Mouse (Mus musculus): ENCODE data around the gene Golim4. TPM values are rescaled to one million over a fixed set of nuclear protein-coding genes. Genes with fewer than 3 reads are reported as not detected.
A peak's percentile ranks its signal among the peaks of the same experiment; 100 is the strongest.
"Not testable (repeated sequence)": the region's sequence is repeated elsewhere in the genome, so short reads cannot be mapped to it uniquely, and the experiment has no call there.

The Golim4 gene
- 2.3 and 2.9 TPM in 2 replicates for polyA plus RNA-seq (2012)

DNA sequence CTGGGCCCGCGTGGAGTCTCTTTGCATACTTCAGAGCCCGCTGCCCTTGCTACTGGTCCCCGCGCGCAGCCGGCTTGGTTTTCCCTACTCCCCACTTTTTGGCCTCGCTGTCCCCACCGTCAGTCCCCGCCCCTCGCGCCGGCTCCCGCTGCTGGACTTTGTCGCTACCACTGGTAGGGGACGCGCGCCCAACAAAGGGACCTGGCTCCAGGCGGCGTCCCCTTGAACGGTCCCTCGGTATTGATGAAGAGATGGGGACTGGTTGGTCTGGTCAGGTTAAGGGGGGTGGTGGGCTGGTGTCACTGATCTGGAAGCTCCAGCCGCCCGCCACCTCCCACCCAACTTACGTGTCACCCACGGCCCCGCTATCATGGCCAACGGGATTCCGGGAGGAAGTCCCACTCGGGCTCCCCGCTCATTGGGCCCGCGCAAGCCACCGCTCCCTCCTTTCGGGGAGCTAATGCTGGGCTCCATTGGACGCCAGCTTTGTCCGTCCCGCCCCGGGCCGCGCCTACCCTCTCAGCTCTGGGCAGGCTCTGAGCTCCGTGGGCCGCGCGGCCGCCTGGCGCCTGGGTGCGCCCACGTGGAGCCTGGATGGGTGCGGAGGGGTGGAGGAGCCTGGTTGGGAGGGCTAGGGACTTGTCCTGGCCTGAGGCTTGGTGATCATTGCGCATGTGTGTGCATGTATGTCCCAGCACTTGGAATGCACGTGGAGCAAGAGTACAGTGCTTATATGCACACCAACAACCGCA lies at the start of gene Golim4:
Gene Golim4, minus strand, starts transcription at position 399 of the 752 bp plus-strand sequence.
- H3K4me3 ChIP-seq (replicated peaks) = peak within 1 kb of the TSS; percentile 97
- H3K4me1 ChIP-seq (ENCODE audit: control insufficient read depth) = peaks cover 69% of the 10 kb centered on the region
- no peak for TF ChIP-seq TAL1 (IDR thresholded peaks at IDR 0.05; ENCODE audit: low read length)
- TF ChIP-seq GATA1 (IDR thresholded peaks at IDR 0.05; ENCODE audit: low read length) = no peak
- H3K27me3 ChIP-seq (ENCODE audit: control insufficient read depth) = no peaks in the 10 kb centered on the region
- H3K36me3 ChIP-seq (ENCODE audit: control insufficient read depth) = peaks cover 18% of the 10 kb centered on the region
- no peaks in the 10 kb centered on the region for H3K9me3 ChIP-seq (ENCODE audit: control insufficient read depth, low read length)

- Histone ChIP-seq H3K4me1 (ENCODE audit: control insufficient read depth) (no peaks in the 10 kb centered on the region), H3K9me3 (ENCODE audit: control insufficient read depth, low read length) (no peaks in the 10 kb centered on the region), H3K27me3 (ENCODE audit: control insufficient read depth) (no peaks in the 10 kb centered on the region), H3K36me3 (ENCODE audit: control insufficient read depth) (no peaks in the 10 kb centered on the region), H3K4me3 (replicated peaks) (no peak overlapping the region)
- TF ChIP-seq GATA1 (IDR thresholded peaks at IDR 0.05; ENCODE audit: low read length) (no peak), TAL1 (IDR thresholded peaks at IDR 0.05; ENCODE audit: low read length) (no peak)
Measured at GRCm38 (mm10) chr3:76005621-76006020, 48.9 kb upstream of the Golim4 start.

- Histone ChIP-seq H3K9me3 (ENCODE audit: control insufficient read depth, low read length) (no peaks in the 10 kb centered on the region), H3K36me3 (ENCODE audit: control insufficient read depth) (no peaks in the 10 kb centered on the region), H3K27me3 (ENCODE audit: control insufficient read depth) (no peaks in the 10 kb centered on the region), H3K4me3 (replicated peaks) (no peak overlapping the region), H3K4me1 (ENCODE audit: control insufficient read depth) (no peaks in the 10 kb centered on the region)
- TF ChIP-seq GATA1 (IDR thresholded peaks at IDR 0.05; ENCODE audit: low read length) = no peak
- TF ChIP-seq TAL1 (IDR thresholded peaks at IDR 0.05; ENCODE audit: low read length) = no peak
Measured at GRCm38 (mm10) chr3:76001156-76001555, 44.4 kb upstream of the Golim4 start.

DNA sequence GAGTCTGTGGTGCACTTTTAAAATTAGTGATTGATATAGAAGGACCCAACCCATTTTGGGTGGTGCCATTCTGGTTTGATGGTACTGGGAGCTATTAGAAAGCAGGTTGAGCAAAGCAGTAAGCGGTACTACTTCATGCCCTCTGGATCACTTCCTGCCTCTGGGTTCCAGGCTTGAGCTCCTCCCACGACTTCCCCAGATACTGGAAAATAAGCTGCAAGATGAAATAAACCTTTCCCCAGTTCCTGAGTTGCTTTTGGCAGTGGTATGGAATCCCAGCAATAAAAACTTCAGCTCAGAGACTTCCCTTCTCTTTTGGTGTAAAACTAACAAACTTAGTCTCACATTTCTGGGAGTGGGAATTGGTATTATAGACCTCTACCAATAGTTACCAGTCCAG lies 43.7 kb upstream of the Golim4 start:
- H3K27me3 ChIP-seq (ENCODE audit: control insufficient read depth) = no peaks in the 10 kb centered on the region
- no peak for TF ChIP-seq TAL1 (IDR thresholded peaks at IDR 0.05; ENCODE audit: low read length)
- H3K4me1 ChIP-seq (ENCODE audit: control insufficient read depth) = no peaks in the 10 kb centered on the region
- no peaks in the 10 kb centered on the region for H3K36me3 ChIP-seq (ENCODE audit: control insufficient read depth)
- no peaks in the 10 kb centered on the region for H3K9me3 ChIP-seq (ENCODE audit: control insufficient read depth, low read length)
- no peak overlapping the region for H3K4me3 ChIP-seq (replicated peaks)

- not testable (repeated sequence) for H3K9me3 ChIP-seq (ENCODE audit: control insufficient read depth, low read length); H3K27me3 ChIP-seq (ENCODE audit: control insufficient read depth); H3K4me1 ChIP-seq (ENCODE audit: control insufficient read depth); H3K4me3 ChIP-seq (replicated peaks); H3K36me3 ChIP-seq (ENCODE audit: control insufficient read depth)
Measured at GRCm38 (mm10) chr3:75981031-75981750, 24.4 kb upstream of the Golim4 start.

GRCm38 (mm10) chr3:75962784-75963772 lies 6.3 kb upstream of the Golim4 start:
- peaks cover 45% of the 10 kb centered on the region for H3K4me1 ChIP-seq (ENCODE audit: control insufficient read depth)
- not testable (repeated sequence) for H3K9me3 ChIP-seq (ENCODE audit: control insufficient read depth, low read length); H3K27me3 ChIP-seq (ENCODE audit: control insufficient read depth); H3K36me3 ChIP-seq (ENCODE audit: control insufficient read depth); H3K4me3 ChIP-seq (replicated peaks)

DNA sequence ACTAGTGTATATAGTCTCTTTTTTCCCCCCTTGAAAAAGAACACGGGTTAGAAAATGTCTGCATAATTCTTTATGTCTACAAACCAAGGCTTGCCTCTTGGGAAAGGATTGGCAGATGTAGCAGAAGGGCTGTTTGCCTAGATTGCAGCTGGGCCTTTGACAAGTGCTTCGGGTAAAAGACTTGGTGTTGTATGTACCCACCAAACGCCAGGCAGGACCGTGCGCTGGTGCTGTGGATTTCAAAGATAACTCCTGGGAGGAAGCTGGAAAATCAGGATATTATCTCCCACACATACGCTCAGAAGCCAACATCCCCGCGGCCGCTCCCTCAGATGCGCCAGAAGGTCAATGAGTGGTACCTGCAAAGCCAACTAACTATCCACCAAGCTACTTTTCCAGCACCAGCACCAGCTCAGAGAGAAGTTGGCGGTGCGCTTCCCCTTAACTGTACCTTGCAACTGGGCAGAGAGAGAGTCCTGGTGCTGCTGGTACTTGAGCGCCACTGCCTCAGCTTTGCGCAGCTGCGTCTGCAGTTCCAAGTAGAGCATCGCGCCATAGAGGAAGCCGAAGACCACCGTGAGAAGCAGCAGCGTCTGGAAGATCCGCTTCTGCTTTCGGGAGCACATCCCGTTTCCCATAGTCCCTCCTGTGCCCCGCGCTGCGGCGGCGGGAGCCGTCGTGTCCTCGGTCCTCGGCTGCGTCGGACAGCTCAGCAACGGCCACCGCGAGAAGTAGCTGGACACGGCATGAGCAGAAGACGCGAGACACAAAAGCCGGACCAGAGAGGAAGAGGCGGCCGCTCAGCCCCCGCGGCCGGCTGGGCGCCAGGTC lies 873 bp downstream of the Golim4 start:
- no peak for TF ChIP-seq GATA1 (IDR thresholded peaks at IDR 0.05; ENCODE audit: low read length)
- no peak for TF ChIP-seq TAL1 (IDR thresholded peaks at IDR 0.05; ENCODE audit: low read length)
- peaks cover 69% of the 10 kb centered on the region for H3K4me1 ChIP-seq (ENCODE audit: control insufficient read depth)
- H3K27me3 ChIP-seq (ENCODE audit: control insufficient read depth) = no peaks in the 10 kb centered on the region
- H3K36me3 ChIP-seq (ENCODE audit: control insufficient read depth) = peaks cover 25% of the 10 kb centered on the region
- H3K9me3 ChIP-seq (ENCODE audit: control insufficient read depth, low read length) = no peaks in the 10 kb centered on the region
- H3K4me3 ChIP-seq (replicated peaks) = peak overlapping the region; percentile 97

- no peaks in the 10 kb centered on the region for H3K27me3 ChIP-seq (ENCODE audit: control insufficient read depth)
- no peaks in the 10 kb centered on the region for H3K9me3 ChIP-seq (ENCODE audit: control insufficient read depth, low read length)
- peaks cover 80% of the 10 kb centered on the region for H3K4me1 ChIP-seq (ENCODE audit: control insufficient read depth)
- TF ChIP-seq GATA1 (IDR thresholded peaks at IDR 0.05; ENCODE audit: low read length) (no peak), TAL1 (IDR thresholded peaks at IDR 0.05; ENCODE audit: low read length) (no peak)
- H3K36me3 ChIP-seq (ENCODE audit: control insufficient read depth) = peaks cover 34% of the 10 kb centered on the region
- peak overlapping the region; percentile 97 for H3K4me3 ChIP-seq (replicated peaks)
Measured at GRCm38 (mm10) chr3:75954185-75954584, 2.6 kb downstream of the Golim4 start.

Data from erythroblast, embryonic 14.5 days (primary cell).